Mouse (Mus musculus): ENCODE measurements around the gene Cldn18.

The Cldn18 gene

GRCm38 (mm10) chr9:99717134-99717533, at the start of gene Cldn18:
TSS of gene Cldn18 (minus strand) at chr9:99717267.
- no peaks in the 10 kb centered on the region for H3K27me3 ChIP-seq (ENCODE audit: insufficient read depth, low read length)
- H3K4me1 ChIP-seq (replicated peaks; ENCODE audit: low read depth, low read length): peaks cover 4% of the 10 kb centered on the region
- peak within 1 kb of the TSS; percentile 24; the same call in 1 of the 2 replicates for H3K4me3 ChIP-seq (replicated peaks; ENCODE audit: low read length)
- H3K36me3 ChIP-seq (ENCODE audit: insufficient read depth, low read length): no peaks in the 10 kb centered on the region
- H3K9me3 ChIP-seq (ENCODE audit: low read length): no peaks in the 10 kb centered on the region; the same call in 1 of the 2 replicates
- TF ChIP-seq POU5F1 (IDR thresholded peaks at IDR 0.05; ENCODE audit: borderline replicate concordance, low read length) (no peak), NANOG (IDR thresholded peaks at IDR 0.05; ENCODE audit: borderline replicate concordance, low read length) (no peak)

GRCm38 (mm10) chr9:99763530-99763929, 46.5 kb upstream of the Cldn18 start:
- no peak for TF ChIP-seq POU5F1 (IDR thresholded peaks at IDR 0.05; ENCODE audit: borderline replicate concordance, low read length)
- TF ChIP-seq CTCF (conservative IDR thresholded peaks at IDR 0.05; ENCODE audit: low read length): peak; percentile 46
- TF ChIP-seq NANOG (IDR thresholded peaks at IDR 0.05; ENCODE audit: borderline replicate concordance, low read length): no peak
- Histone ChIP-seq H3K36me3 (ENCODE audit: insufficient read depth, low read length) (no peaks in the 10 kb centered on the region), H3K4me3 (replicated peaks; ENCODE audit: low read length) (no peak overlapping the region), H3K4me1 (replicated peaks; ENCODE audit: low read depth, low read length) (no peaks in the 10 kb centered on the region), H3K27me3 (ENCODE audit: insufficient read depth, low read length) (peaks cover 2% of the 10 kb centered on the region; the same call in 1 of the 2 replicates), H3K9me3 (ENCODE audit: low read length) (no peaks in the 10 kb centered on the region)

GRCm38 (mm10) chr9:99750272-99750671, 33.2 kb upstream of the Cldn18 start:
- H3K4me3 ChIP-seq (replicated peaks; ENCODE audit: low read length): no peak overlapping the region
- no peaks in the 10 kb centered on the region for H3K27me3 ChIP-seq (ENCODE audit: insufficient read depth, low read length)
- no peaks in the 10 kb centered on the region for H3K4me1 ChIP-seq (replicated peaks; ENCODE audit: low read depth, low read length)
- no peaks in the 10 kb centered on the region for H3K36me3 ChIP-seq (ENCODE audit: insufficient read depth, low read length)
- peaks cover 12% of the 10 kb centered on the region for H3K9me3 ChIP-seq (ENCODE audit: low read length)
- peak; percentile 31; the same call in 1 of the 2 replicates for TF ChIP-seq CTCF (conservative IDR thresholded peaks at IDR 0.05; ENCODE audit: low read length)
- no peak for TF ChIP-seq POU5F1 (IDR thresholded peaks at IDR 0.05; ENCODE audit: borderline replicate concordance, low read length)
- no peak for TF ChIP-seq NANOG (IDR thresholded peaks at IDR 0.05; ENCODE audit: borderline replicate concordance, low read length)

- peaks cover 32% of the 10 kb centered on the region for H3K9me3 ChIP-seq (ENCODE audit: low read length)
Observed at GRCm38 (mm10) chr9:99748279-99748678, 31.2 kb upstream of the Cldn18 start.

GRCm38 (mm10) chr9:99747731-99748130, 30.7 kb upstream of the Cldn18 start:
- TF ChIP-seq NANOG (IDR thresholded peaks at IDR 0.05; ENCODE audit: borderline replicate concordance, low read length) (no peak), CTCF (conservative IDR thresholded peaks at IDR 0.05; ENCODE audit: low read length) (no peak), POU5F1 (IDR thresholded peaks at IDR 0.05; ENCODE audit: borderline replicate concordance, low read length) (no peak)
- H3K9me3 ChIP-seq (ENCODE audit: low read length): peaks cover 37% of the 10 kb centered on the region
- H3K36me3 ChIP-seq (ENCODE audit: insufficient read depth, low read length): 0 out of 2 replicates have a peak, but pooled peaks cover 3% of the 10 kb centered on the region

More at GRCm38 (mm10) chr9:99748279-99748678, 31.2 kb upstream of the Cldn18 start:
- Histone ChIP-seq H3K4me3 (replicated peaks; ENCODE audit: low read length) (no peak overlapping the region), H3K36me3 (ENCODE audit: insufficient read depth, low read length) (0 out of 2 replicates have a peak, but pooled peaks cover 3% of the 10 kb centered on the region), H3K27me3 (ENCODE audit: insufficient read depth, low read length) (no peaks in the 10 kb centered on the region), H3K4me1 (replicated peaks; ENCODE audit: low read depth, low read length) (no peaks in the 10 kb centered on the region)
- TF ChIP-seq POU5F1 (IDR thresholded peaks at IDR 0.05; ENCODE audit: borderline replicate concordance, low read length) (no peak), NANOG (IDR thresholded peaks at IDR 0.05; ENCODE audit: borderline replicate concordance, low read length) (no peak), CTCF (conservative IDR thresholded peaks at IDR 0.05; ENCODE audit: low read length) (no peak)

GRCm38 (mm10) chr9:99744548-99744947, 27.5 kb upstream of the Cldn18 start:
- Histone ChIP-seq H3K27me3 (ENCODE audit: insufficient read depth, low read length) (no peaks in the 10 kb centered on the region), H3K36me3 (ENCODE audit: insufficient read depth, low read length) (0 out of 2 replicates have a peak, but pooled peaks cover 3% of the 10 kb centered on the region), H3K4me3 (replicated peaks; ENCODE audit: low read length) (no peak overlapping the region), H3K9me3 (ENCODE audit: low read length) (peaks cover 38% of the 10 kb centered on the region), H3K4me1 (replicated peaks; ENCODE audit: low read depth, low read length) (no peaks in the 10 kb centered on the region)
- no peak for TF ChIP-seq NANOG (IDR thresholded peaks at IDR 0.05; ENCODE audit: borderline replicate concordance, low read length)
- TF ChIP-seq CTCF (conservative IDR thresholded peaks at IDR 0.05; ENCODE audit: low read length): no peak
- no peak for TF ChIP-seq POU5F1 (IDR thresholded peaks at IDR 0.05; ENCODE audit: borderline replicate concordance, low read length)

More at GRCm38 (mm10) chr9:99747731-99748130, 30.7 kb upstream of the Cldn18 start:
- Histone ChIP-seq H3K27me3 (ENCODE audit: insufficient read depth, low read length) (no peaks in the 10 kb centered on the region), H3K4me3 (replicated peaks; ENCODE audit: low read length) (no peak overlapping the region), H3K4me1 (replicated peaks; ENCODE audit: low read depth, low read length) (no peaks in the 10 kb centered on the region)

GRCm38 (mm10) chr9:99729943-99730646, 13.0 kb upstream of the Cldn18 start:
- peak; percentile 52 for TF ChIP-seq CTCF (conservative IDR thresholded peaks at IDR 0.05; ENCODE audit: low read length)
- no peak; the same call in 1 of the 2 replicates for TF ChIP-seq POU5F1 (IDR thresholded peaks at IDR 0.05; ENCODE audit: borderline replicate concordance, low read length)
- TF ChIP-seq NANOG (IDR thresholded peaks at IDR 0.05; ENCODE audit: borderline replicate concordance, low read length): no peak
- Histone ChIP-seq H3K4me3 (replicated peaks; ENCODE audit: low read length) (0 out of 2 replicates have a peak overlapping the region, but pooled peaks have one; percentile 32), H3K9me3 (ENCODE audit: low read length) (peaks cover 35% of the 10 kb centered on the region), H3K4me1 (replicated peaks; ENCODE audit: low read depth, low read length) (peaks cover 8% of the 10 kb centered on the region), H3K36me3 (ENCODE audit: insufficient read depth, low read length) (no peaks in the 10 kb centered on the region), H3K27me3 (ENCODE audit: insufficient read depth, low read length) (no peaks in the 10 kb centered on the region)

- H3K4me3 ChIP-seq (replicated peaks; ENCODE audit: low read length): no peak overlapping the region
- peaks cover 37% of the 10 kb centered on the region for H3K9me3 ChIP-seq (ENCODE audit: low read length)
- H3K27me3 ChIP-seq (ENCODE audit: insufficient read depth, low read length): no peaks in the 10 kb centered on the region
- no peak for TF ChIP-seq NANOG (IDR thresholded peaks at IDR 0.05; ENCODE audit: borderline replicate concordance, low read length)
- no peak for TF ChIP-seq POU5F1 (IDR thresholded peaks at IDR 0.05; ENCODE audit: borderline replicate concordance, low read length)
- TF ChIP-seq CTCF (conservative IDR thresholded peaks at IDR 0.05; ENCODE audit: low read length): no peak
- no peaks in the 10 kb centered on the region for H3K36me3 ChIP-seq (ENCODE audit: insufficient read depth, low read length)
- peaks cover 8% of the 10 kb centered on the region for H3K4me1 ChIP-seq (replicated peaks; ENCODE audit: low read depth, low read length)
Observed at GRCm38 (mm10) chr9:99727819-99728218, 10.8 kb upstream of the Cldn18 start.

Data from E14TG2a.4 (cell line).